Mouse (Mus musculus) ovary, postnatal 10 days (tissue): Measurements from ENCODE around the gene Sltm.
"Not testable (repeated sequence)": the region's sequence is repeated elsewhere in the genome, so short reads cannot be mapped to it uniquely, and the experiment has no call there.

Source experiments
- DNase-seq: peaks from one replicate; pipeline ENCODE4 v3.0.0; 2022; ENCODE audit warnings: low spot score

The Sltm gene

DNA sequence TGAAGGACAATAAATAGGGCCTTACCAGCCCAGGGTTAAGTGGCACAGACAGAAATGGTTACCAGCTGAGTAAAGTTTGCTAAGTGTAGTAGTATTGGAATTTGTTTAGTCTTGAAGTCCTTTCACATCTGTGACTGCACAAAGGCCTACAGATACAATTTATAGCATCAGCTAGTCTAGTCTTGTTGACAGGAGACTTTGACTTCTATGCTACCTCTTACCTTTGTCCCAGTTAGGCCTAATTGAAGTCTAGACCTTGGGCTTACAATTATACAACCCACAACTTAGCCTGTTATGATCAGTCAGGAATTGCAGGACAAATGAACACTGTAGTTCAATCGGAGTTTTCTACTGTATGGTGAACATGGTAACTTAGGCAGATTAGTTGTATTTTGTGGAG, 9.0 kb downstream of the Sltm start:
- no peak for DNase-seq

DNA sequence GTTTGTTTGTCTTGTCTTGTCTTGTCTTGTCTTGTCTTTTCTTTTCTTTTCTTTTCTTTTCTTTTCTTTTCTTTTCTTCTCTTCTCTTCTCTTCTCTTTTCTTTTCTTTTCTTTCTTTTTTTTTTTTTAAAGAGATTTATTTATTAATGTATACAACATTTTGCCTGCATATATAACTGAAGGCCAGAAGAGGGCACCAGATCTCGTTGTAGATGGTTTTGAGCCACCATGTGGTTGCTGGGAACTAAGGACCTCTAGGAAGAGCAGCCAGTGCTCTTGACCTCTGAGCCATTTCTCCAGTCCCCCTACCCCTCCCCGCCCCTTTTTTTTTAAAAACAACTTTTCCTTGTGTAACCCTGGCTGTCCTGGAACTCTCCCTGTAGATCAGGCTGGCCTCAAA, 9.7 kb downstream of the Sltm start:
- DNase-seq: not testable (repeated sequence)

DNA sequence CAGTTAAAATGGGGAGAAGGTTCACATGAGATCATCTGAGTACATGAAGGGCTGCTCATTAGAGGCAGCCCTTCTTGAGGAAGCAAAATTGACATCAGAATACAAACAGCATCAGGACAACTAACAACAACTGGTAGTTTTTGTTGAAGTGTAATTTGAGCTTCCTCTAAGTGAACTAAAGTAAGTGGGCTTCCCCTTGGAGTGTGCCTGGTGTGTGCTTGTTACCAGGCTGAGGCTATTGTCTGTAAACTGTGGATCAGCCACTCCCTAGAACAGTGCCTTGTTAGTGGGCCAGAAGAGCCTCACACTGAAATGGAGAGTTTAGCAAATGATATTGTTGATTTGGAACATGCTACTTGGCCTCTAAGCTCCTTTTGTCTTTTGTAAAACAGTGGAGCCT, 12.9 kb downstream of the Sltm start:
- no peak for DNase-seq

DNA sequence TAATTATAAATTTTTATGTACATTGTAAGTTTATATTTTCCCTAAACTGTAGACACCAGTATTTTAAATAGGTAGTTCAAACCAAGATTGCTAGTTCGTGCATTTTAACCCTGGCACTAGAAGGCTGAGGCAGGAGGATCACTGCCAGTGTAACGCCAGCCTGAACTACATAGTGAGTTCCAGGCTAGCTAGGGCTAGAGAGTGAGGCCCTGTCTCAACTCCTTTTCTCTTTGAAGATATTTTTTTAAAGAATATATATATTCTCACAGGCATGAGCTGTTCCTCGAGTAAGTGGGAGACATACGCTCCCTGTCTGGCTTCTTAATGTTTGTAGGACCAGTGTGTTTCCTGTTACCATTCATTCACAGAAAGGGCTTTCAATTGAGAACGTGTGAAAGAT, 14.2 kb downstream of the Sltm start:
- DNase-seq: no peak

DNA sequence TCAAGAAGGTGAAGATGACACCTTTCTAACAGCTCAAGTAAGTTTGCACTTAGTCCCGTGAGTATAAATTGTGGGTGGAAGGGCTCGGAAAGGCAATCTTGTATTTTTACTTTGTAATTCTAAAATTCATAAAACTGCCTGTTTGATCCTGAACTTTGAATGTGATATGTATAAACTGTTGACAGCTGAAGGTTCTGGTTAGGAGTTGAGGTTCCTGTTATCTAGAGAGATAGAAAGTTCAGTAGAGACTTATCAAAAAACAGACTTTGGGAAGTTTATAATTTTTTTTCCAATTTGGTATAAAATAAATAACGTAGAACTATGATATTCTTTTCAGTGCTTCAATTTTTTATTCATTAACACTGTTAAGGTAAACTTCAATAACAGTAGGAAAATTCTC, 20.3 kb downstream of the Sltm start:
- DNase-seq: no peak

DNA sequence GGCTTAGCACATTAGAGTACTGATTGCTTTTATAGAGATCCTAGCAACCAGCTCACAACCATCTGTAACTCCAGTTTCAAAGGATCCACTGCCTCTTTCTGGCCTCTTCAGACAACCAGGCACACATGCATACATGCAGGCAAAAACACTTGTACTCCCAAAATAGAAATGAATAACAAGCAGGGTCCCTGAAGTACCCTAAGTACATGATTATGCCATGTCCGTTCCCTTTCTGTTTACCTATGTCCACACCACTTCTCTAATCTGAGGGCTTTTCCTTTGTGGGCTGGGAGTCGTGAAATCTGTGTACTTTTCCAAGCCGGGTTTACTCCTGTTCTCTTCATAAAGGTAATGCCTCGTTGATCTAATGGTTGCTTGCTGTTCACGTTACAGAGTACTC, 25.1 kb downstream of the Sltm start:
- no peak for DNase-seq

DNA sequence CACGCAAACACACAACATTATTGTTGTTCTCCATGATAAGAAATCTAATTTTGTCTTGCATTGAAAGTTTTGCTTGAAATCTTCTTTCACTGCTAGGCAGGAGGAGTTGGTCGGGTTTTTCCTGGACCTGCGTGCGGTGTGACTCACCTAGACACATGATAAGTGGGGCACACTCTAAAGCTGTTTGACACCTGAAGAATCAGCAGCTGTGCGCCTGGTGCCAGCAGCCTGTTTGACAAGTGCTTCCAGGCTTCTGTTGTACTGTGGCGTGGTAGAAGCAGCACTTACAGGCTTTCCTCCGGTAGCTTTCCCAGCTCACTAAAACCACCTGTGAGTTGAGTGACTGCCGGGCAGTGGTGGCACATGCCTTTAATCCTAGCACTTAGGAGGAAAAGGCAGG, 27.8 kb downstream of the Sltm start:
- no peak for DNase-seq

DNA sequence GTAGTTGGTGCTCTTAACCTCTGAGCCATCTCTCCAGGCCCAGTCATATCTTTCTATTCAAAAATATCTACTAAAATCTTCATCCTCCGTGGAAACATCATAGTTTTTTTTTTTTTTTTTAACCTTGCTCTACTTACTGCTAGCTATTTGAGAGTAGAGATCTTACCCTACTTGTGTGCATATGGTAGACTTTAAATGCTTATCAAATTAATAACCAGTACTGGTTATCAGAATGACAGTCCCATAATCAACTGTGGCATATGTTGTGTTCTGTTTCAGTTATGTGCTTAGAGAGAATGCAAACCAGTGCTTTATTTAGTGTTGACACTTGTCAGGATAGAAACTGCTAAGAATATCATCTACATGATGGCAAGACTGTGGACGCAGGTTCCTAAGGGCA, 35.6 kb downstream of the Sltm start:
- no peak for DNase-seq

DNA sequence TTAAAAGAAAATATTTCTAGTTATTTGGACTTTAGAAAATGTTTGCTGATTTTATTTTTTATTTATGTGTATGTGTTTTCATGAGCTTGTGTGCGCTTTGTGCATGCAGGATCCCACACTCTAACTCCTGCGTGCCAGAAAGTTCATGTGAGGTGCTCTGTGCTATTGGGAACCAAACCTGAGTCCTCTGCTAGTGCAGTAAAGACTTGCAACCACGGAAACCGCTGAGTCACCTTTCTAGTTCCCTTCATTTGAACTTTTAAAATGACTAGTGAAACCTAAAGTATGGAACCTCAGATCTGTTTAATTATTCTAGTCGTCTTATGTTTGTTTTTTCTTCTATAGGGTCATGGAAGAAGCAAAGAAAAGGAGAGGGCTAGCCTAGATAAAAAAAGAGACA, 38.4 kb downstream of the Sltm start:
- no peak for DNase-seq

DNA sequence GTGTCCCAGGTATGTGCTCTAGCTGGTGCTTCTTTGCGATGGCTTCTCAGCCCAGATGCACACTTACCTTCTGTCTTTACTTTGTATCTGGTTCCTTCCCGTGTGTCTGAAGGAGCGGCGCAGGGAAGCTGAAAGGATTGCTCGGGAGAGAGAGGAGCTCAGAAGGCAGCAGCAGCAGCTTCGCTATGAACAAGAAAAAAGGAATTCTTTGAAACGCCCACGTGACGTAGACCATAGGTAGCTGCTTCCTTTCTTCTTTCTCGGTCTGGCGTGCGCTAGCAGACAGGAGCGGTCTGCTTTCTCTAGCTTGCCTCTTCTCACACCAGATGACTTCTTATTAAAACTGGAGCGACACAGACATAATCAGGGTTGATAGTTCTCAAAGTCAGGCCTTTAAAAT, 42.1 kb downstream of the Sltm start:
- no peak for DNase-seq

DNA sequence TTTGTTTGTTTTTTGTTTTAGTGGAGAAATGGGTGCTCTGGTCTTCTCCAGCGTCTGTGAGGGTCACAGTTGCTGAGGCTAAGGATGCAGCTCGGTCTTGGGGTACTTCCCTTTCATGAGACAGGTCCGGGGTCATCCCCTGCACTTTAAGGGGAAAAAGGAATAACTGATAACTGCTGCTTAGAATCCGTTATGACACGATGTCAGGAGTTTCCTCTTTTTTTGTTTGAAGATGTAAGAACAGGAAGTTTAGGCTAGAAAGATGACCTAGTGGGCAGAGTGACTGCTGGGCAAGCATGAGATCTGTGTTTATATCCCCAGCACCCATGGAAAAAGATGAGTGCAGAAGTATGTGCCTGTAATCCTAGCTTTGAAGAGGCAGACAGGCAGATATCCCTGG, 42.6 kb downstream of the Sltm start:
- DNase-seq: no peak

DNA sequence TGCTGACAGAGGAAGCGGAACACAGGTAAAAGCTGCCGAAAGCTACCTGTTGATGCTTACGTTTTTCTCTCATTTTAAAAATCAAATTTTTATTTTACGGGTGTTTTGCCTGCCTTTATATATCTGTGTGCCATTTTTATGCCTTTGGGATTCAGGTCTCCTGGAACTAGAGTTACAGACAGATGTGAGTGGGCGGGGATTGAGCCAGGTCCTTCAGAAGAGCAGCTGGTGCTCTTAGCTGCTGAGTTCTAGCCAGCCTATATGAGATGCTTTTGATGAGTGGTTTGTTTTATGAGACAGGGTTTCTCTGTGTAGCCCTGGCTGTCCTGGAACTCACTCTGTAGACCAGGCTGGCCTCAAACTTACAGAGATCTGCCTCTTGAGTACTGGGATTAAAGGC, 44.6 kb downstream of the Sltm start:
- no peak for DNase-seq

DNA sequence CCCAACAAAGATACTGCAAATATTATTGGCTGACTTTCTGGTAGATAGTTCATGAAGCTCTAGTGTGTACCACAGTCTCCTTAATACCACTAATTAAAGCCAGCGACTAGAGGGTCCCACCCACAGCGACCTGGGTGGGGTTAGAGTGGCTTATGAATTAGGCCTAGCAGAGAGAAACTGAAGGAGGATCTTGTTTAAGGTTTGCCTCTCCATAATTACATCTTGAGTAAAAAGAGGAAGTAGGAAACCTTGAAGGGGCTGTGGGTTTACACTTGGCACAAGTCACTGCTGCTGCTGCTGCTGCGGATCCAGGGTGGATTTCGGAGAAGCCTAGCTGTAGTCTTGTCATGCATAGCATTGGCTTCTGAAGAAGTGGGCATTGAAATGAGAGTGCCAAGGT, 48.2 kb downstream of the Sltm start:
- DNase-seq: no peak

DNA sequence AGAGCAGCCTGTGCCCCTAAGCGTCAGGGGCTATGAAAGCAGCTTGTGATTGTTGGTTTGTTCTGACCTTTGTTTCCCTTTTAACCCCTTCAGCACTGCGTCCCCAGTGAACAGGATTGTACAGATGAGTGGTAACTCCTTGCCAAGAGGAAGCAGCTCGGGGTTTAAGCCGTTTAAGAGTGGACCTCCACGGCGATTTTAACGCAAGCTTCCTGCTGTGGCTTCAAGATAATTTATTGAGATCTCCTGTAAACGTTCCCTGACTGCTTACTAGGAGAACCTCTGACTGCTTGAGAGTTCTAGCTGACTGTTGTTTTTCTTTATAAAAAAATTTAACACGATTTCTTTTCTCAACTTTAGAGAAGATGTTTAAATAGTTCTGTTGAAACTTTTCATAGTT, 48.9 kb downstream of the Sltm start:
- no peak for DNase-seq

DNA sequence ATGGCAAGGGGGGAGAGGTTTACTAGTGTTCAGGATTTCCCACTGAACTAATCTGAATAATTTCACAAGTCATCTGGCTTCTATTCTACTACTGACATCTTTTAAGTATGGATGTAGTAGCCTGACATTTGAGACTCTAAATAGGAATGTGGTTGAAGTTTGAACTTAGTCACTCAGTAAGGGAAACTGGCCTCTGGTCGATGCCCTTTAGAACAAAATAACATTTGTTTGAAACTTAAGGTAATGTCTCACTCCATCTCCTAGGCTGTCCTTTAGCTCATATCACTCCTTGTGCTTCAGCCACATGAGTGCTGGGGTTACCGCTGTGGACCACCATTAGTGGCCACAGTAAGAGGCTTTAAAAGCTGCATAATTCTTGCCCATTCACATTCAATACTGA, 55.7 kb downstream of the Sltm start:
- DNase-seq: no peak

DNA sequence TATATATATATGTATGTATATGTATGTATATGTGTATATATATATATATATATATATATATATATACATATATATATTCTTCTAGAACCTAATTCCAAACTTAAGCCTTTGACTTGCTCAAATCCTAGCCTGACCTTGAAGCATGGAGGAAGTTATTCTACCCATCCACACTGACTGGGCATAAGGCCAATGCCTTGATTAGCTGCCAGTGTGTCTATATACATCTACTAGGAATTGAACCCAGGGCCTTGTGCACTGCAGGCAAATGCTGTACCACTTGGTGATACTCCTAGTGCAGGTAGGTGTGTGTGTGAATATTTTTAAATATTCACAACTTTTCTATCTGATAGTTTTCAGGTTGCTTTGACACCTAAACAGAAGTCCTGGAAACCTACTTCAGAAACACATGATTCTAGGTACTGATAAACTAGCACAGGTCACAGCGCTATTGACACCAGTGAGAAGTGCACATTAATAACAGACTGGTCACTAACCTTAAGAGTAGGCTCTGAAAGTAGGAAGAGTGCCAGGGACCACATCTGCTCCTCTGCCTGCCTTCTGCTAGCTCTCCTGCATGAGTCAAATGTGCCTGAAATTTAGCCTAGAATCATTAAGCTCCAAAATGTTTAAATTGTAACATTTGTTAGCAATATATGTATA, 59.8 kb downstream of the Sltm start:
- no peak for DNase-seq

DNA sequence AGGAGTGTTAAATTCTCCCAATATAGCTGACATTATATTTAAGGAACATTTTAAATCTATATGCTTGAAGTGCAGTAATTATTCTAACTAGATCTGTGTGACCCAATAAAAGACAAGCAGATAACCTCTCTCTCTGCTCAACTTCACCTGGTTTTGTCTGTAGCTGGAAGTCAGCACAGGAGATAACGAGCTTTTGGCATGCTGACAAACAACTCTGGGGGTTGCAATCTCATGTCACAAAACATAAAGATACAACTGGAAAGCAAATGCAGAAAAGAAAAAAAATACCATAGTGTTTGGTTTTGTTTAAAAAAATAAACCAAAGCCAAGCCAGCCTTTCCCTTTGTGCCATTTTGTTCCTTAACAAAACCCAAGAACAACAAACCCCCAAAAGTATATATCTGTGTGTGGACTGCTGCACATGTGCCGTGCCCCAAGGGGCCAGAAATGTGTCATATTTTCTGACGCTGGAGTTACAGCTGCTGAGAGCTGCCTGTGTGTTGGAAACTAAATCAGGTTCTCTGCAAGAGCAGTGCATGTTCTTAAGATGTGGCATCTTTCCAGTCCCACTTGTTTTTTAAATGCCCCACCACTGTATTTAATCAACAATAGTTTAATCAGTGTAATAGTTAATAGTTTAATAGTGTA, 68.6 kb downstream of the Sltm start:
- no peak for DNase-seq

DNA sequence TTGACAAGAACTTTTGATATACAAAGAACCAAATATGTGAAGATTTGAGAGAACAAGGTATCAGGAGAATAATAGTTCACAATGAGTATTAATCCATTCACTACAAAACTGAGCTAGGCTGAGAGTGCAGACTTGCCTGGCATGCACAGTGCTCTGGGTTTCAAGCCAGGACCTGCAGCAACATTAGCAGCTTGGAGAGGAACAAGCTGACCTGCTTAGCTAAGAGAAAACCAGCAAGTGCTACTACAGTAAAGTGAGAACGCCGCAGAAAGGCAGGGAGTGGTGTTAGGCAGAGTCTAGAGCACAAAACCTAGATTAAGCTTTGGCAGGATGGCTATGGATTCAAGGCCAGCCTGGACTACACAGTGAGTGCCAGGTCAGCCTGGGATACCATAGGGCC, 87.2 kb downstream of the Sltm start:
- no peak for DNase-seq

DNA sequence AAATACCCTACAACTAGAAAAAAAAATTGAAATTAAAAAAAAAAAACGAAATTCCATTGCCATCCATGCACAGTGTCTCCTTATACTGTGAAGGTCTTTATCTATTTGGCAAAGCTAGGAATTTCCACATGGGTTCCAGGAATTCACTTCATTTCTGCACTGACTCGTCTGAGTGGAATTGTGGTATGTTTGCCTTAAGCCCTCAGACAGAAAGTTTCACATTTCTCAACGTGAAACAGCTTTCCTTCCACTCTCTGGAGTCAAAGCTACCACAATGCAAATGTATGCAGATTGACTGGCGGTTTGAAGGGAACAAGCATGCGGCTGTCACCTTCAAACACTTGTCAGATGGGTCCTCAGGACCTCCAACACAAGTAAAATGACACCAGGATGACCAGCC, 89.1 kb downstream of the Sltm start:
- no peak for DNase-seq

DNA sequence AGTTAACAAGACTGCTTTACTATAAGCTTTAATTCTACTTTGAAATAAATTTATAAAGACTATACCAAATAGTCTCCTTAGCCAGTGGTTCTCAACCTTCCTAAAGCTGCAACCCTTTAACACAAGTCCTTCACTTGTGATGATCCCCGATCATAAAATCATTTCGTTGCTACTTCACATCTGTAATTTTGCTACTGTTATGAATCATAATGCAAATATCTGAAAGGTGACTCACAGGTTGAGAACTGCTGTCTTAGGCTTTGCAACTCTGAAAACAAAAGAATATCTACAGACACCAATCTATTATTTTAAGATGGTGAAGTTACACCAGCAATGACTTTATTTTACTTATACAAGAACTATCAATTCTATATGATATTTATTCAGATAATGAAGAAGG, 94.2 kb downstream of the Sltm start:
- DNase-seq: no peak
